Comparison of ENCODE assay signal across 10 mouse cellular contexts in genomic region chrX:101131001-101131400, GRCm38 (mm10). TPM values are rescaled to one million over a fixed set of nuclear protein-coding genes. Genes with fewer than 3 reads are reported as not detected.
DNase-seq lines count a peak whose midpoint lies in the region; ATAC-seq and TF ChIP-seq lines count a peak whose summit lies in the region.
"Had no signal": no experiment of that assay in that cellular context is flagged by ENCODE, and none has a peak within 500 bp of the region (broad histone marks: within the 10 kb centered on the region; RNA-seq: fewer than 3 reads in every experiment).

No protein-coding gene starts in this region.

- H3K4me1 ChIP-seq in intestine, postnatal 0 days (replicated peaks; ENCODE audit: control insufficient read depth, insufficient read depth, low read length): no peaks in the 10 kb centered on the region
- no peaks in the 10 kb centered on the region for H3K4me1 ChIP-seq in intestine, embryonic 16.5 days (ENCODE audit: control insufficient read depth, insufficient read depth, low read length)
- H3K4me1 ChIP-seq in forebrain, embryonic 11.5 days (replicated peaks; ENCODE audit: control insufficient read depth, insufficient read depth, low read length): no peaks in the 10 kb centered on the region
- H3K4me1 ChIP-seq: embryonic facial prominence, embryonic 12.5 days; neural tube, embryonic 12.5 days had no signal

- intact Hi-C loops in left cerebral cortex, postnatal 25 days (cut with DNase I): loop anchor here (5.0 to 10.0 kb wide), 2 partner anchors 141 to 294 kb away; partner anchors contain the start of genes Med12, Nono and Zmym3

- H3K4me3 ChIP-seq in intestine, postnatal 0 days (ENCODE audit: low read depth, low read length): no peak overlapping the region
- no peak overlapping the region for H3K4me3 ChIP-seq in intestine, embryonic 16.5 days (ENCODE audit: low read length)
- H3K4me3 ChIP-seq in forebrain, embryonic 11.5 days (ENCODE audit: low read depth, low read length): no peak overlapping the region
- H3K4me3 ChIP-seq: embryonic facial prominence, embryonic 12.5 days; neural tube, embryonic 12.5 days had no signal

- H3K9ac ChIP-seq in intestine, postnatal 0 days (ENCODE audit: low read depth, low read length): no peak overlapping the region
- no peak overlapping the region for H3K9ac ChIP-seq in intestine, embryonic 16.5 days (ENCODE audit: low read depth, low read length)
- no peak overlapping the region for H3K9ac ChIP-seq in forebrain, embryonic 11.5 days (ENCODE audit: low read length)
- H3K9ac ChIP-seq: embryonic facial prominence, embryonic 12.5 days; neural tube, embryonic 12.5 days had no signal

- no peaks in the 10 kb centered on the region for H3K27me3 ChIP-seq in intestine, postnatal 0 days (replicated peaks; ENCODE audit: control insufficient read depth, insufficient read depth, low read length)
- H3K27me3 ChIP-seq in intestine, embryonic 16.5 days (replicated peaks; ENCODE audit: control insufficient read depth, insufficient read depth, low read length): no peaks in the 10 kb centered on the region
- no peaks in the 10 kb centered on the region for H3K27me3 ChIP-seq in forebrain, embryonic 11.5 days (ENCODE audit: control insufficient read depth, insufficient read depth, low read length)
- H3K27me3 ChIP-seq: embryonic facial prominence, embryonic 12.5 days; neural tube, embryonic 12.5 days had no signal

- 25% methylated on average over 7 of the region's 7 CpGs for WGBS in intestine, postnatal 0 days
- WGBS in intestine, embryonic 16.5 days: 31% methylated on average over 7 of the region's 7 CpGs
- 30% methylated on average over 7 of the region's 7 CpGs for WGBS in forebrain, embryonic 11.5 days

- TF ChIP-seq CTCF in intestine, postnatal 0 days (IDR thresholded peaks at IDR 0.05; ENCODE audit: low read depth): peak; percentile 76

- H3K9me3 ChIP-seq in intestine, postnatal 0 days (ENCODE audit: control insufficient read depth): no peaks in the 10 kb centered on the region
- H3K9me3 ChIP-seq in intestine, embryonic 16.5 days (ENCODE audit: control insufficient read depth, low read length): no peaks in the 10 kb centered on the region
- no peaks in the 10 kb centered on the region for H3K9me3 ChIP-seq in forebrain, embryonic 11.5 days (ENCODE audit: control insufficient read depth, low read length)
- H3K9me3 ChIP-seq: embryonic facial prominence, embryonic 12.5 days; neural tube, embryonic 12.5 days had no signal

- H3K27ac ChIP-seq in intestine, postnatal 0 days (ENCODE audit: low read depth, low read length): no peak overlapping the region
- H3K27ac ChIP-seq in intestine, embryonic 16.5 days (ENCODE audit: low read length): no peak overlapping the region
- H3K27ac ChIP-seq in forebrain, embryonic 11.5 days (ENCODE audit: low read depth, low read length): no peak overlapping the region
- H3K27ac ChIP-seq: embryonic facial prominence, embryonic 12.5 days; neural tube, embryonic 12.5 days had no signal

- ATAC-seq in intestine, postnatal 0 days: no peak
- ATAC-seq in intestine, embryonic 16.5 days: no peak
- ATAC-seq in forebrain, embryonic 11.5 days (replicated peaks; ENCODE audit: low FRiP score): no peak

- no peaks in the 10 kb centered on the region for H3K36me3 ChIP-seq in intestine, postnatal 0 days (ENCODE audit: control insufficient read depth, insufficient read depth)
- no peaks in the 10 kb centered on the region for H3K36me3 ChIP-seq in intestine, embryonic 16.5 days (ENCODE audit: control insufficient read depth, insufficient read depth, low read length)
- no peaks in the 10 kb centered on the region for H3K36me3 ChIP-seq in forebrain, embryonic 11.5 days (ENCODE audit: control insufficient read depth, insufficient read depth, low read length)
- H3K36me3 ChIP-seq: embryonic facial prominence, embryonic 12.5 days; neural tube, embryonic 12.5 days had no signal

- H3K4me2 ChIP-seq in intestine, postnatal 0 days (replicated peaks; ENCODE audit: low read depth): no peak overlapping the region
- H3K4me2 ChIP-seq in intestine, embryonic 16.5 days (ENCODE audit: low read depth, low read length): no peak overlapping the region
- no peak overlapping the region for H3K4me2 ChIP-seq in forebrain, embryonic 11.5 days (ENCODE audit: low read depth, low read length, severe bottlenecking)
- H3K4me2 ChIP-seq: embryonic facial prominence, embryonic 12.5 days; neural tube, embryonic 12.5 days had no signal

- DNase-seq in brain, embryonic 18.5 days (ENCODE audit: low read depth, low spot score): peak; percentile 12
- peak; percentile 73 for DNase-seq in forebrain, embryonic 11.5 days (ENCODE audit: low spot score)
- peak; percentile 50 for DNase-seq in hindlimb bud, embryonic 11.5 days (ENCODE audit: extremely low spot score, low read depth, low spot score)
- peak; percentile 70 to 80 for DNase-seq in left cerebral cortex, postnatal 25 days (ENCODE audit: low spot score in 2 of 2)
- peak; percentile 53 to 63 for DNase-seq in natural killer cell, adult 2 months (ENCODE audit: low spot score in 2 of 2)
- DNase-seq in thymus, postnatal 0 days (ENCODE audit: low spot score): peak; percentile 56

RNA-seq across cellular contexts. Expression of gene Slc7a3, which starts 45.2 kb away (rescaled TPM):
- polyA plus RNA-seq in intestine, postnatal 0 days (2015; fragmentation: Nextera tagmentation; extraction: Ambion mirVana): 0.61 and 0.74 TPM in 2 replicates
- polyA plus RNA-seq in intestine, embryonic 16.5 days (2015; fragmentation: Nextera tagmentation; extraction: Ambion mirVana): 1.6 TPM in 2 replicates
- polyA plus RNA-seq in forebrain, embryonic 11.5 days (2014; fragmentation: Nextera tagmentation; extraction: Ambion mirVana): 1.1 and 1.2 TPM in 2 replicates
- total RNA-seq in left cerebral cortex, postnatal 25 days (2021): 1 to 10 TPM; 6.7 to 7.4 TPM
- 0.55 and 0.84 TPM in 2 replicates for polyA plus RNA-seq in thymus, postnatal 0 days (2015; fragmentation: Nextera tagmentation; extraction: Ambion mirVana)

Comparison
In these comparisons a context has a peak if more than half of its experiments do, and no peak if none do; other contexts are left out.
1. DNase-seq: peak in every context shown above with its lines; median percentile 75 in left cerebral cortex, postnatal 25 days; 73 in forebrain, embryonic 11.5 days; 58 in natural killer cell, adult 2 months; 56 in thymus, postnatal 0 days; 50 in hindlimb bud, embryonic 11.5 days; 12 in brain, embryonic 18.5 days.